Mouse (Mus musculus) hindbrain, postnatal 0 days (tissue): ENCODE measurements at regions not wholly inside any gene's neighbourhood (a gene's known extent, or its start where the extent isn't known, plus 50 kb on each side); places are given as distances from the start of the nearest gene placed in this dataset.

Experiments used
- ATAC-seq: fragments of 200-750 bp; cut with Nextera tagmentation; 2 replicates; pipeline ENCODE4 v1.8.0; 2017; ENCODE audit warnings: mild to moderate bottlenecking, moderate TSS enrichment, moderate library complexity
- DNase-seq: peaks from one replicate; pipeline ENCODE4 v3.0.0-alpha.2; 2015; ENCODE audit warnings: low spot score
- H3K27ac ChIP-seq: fragments of 300-500 bp; sonication (generic); 2 replicates; pipeline ENCODE4 v1.5.1; 2014; ENCODE audit warnings: mild to moderate bottlenecking
- H3K27me3 ChIP-seq: fragments of 300-500 bp; sonication (generic); 2 replicates; pipeline ENCODE4 v1.6.1; 2014; ENCODE audit warnings: low read length, mixed read lengths; ENCODE audit not compliant: insufficient read depth
- H3K36me3 ChIP-seq: fragments of 300-500 bp; sonication (generic); 2 replicates; pipeline ENCODE4 v1.6.1; 2014; ENCODE audit warnings: low read length, mixed read lengths; ENCODE audit not compliant: insufficient read depth
- H3K4me1 ChIP-seq: fragments of 300-500 bp; sonication (generic); 2 replicates; pipeline ENCODE4 v1.6.1; 2014; ENCODE audit warnings: antibody characterized with exemption, low read length, mixed read lengths; ENCODE audit not compliant: insufficient read depth
- H3K4me2 ChIP-seq: fragments of 300-500 bp; sonication (generic); 2 replicates; pipeline ENCODE4 v1.6.1; 2014; ENCODE audit warnings: low read depth, mild to moderate bottlenecking, low read length, moderate library complexity, mixed read lengths
- H3K4me3 ChIP-seq: fragments of 300-500 bp; sonication (generic); 2 replicates; pipeline ENCODE4 v1.5.1; 2014; ENCODE audit warnings: low read length
- H3K9ac ChIP-seq: fragments of 300-500 bp; sonication (generic); replicated peaks from 2 replicates; pipeline ENCODE4 v1.6.1; 2014; ENCODE audit warnings: mild to moderate bottlenecking, low read length, moderate library complexity, mixed read lengths
- H3K9me3 ChIP-seq: fragments of 300-500 bp; sonication (generic); 2 replicates; pipeline ENCODE4 v1.6.1; 2016; ENCODE audit warnings: low read length, mixed read lengths
- CTCF ChIP-seq: IDR thresholded peaks from 2 replicates; pipeline ENCODE4 v1.5.1; 2016; ENCODE audit warnings: antibody characterized with exemption, control low read depth, low read depth
- WGBS: fragments of 180-500 bp; shearing (Covaris S2); extraction: QIAGEN DNeasy Blood & Tissue Kit; methylation state at CpG from one replicate; pipeline ENCODE4 v1.1.7; 2014; 5-methylcytosine and 5-hydroxymethylcytosine counted together

DNA sequence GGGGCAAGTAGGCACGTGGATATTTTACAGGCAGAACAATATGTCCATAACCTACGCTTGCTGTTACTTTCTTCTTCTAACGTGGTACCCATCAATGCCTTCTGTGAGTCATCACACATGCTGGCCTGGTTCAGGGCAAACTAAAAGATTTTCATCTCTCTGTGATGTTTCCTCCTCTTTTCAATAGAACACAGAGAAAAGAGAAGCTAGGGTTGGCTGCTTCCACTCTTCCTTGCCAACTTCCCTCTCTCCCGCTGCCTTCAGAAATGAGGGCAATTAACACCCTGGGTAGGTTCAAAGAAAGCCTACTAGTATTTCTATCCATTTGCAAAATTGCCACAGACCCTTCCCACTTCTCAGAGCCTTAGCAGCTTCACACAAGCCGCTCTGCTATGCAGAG, 575.5 kb upstream of the Tle4 start:
- H3K36me3 ChIP-seq, result no peaks in the 10 kb centered on the region
- DNase-seq (no peak), ATAC-seq (no peak)
- no peak overlapping the region for H3K4me3 ChIP-seq
- H3K4me1 ChIP-seq, result no peaks in the 10 kb centered on the region
- 28% methylated on average over 5 of the region's 5 CpGs for WGBS
- no peak overlapping the region for H3K27ac ChIP-seq
- no peak for TF ChIP-seq CTCF
- no peak overlapping the region for H3K9ac ChIP-seq
- no peak overlapping the region for H3K4me2 ChIP-seq
- H3K27me3 ChIP-seq, result no peaks in the 10 kb centered on the region
- H3K9me3 ChIP-seq, result peaks cover 3% of the 10 kb centered on the region; the same call in 1 of the 2 replicates

DNA sequence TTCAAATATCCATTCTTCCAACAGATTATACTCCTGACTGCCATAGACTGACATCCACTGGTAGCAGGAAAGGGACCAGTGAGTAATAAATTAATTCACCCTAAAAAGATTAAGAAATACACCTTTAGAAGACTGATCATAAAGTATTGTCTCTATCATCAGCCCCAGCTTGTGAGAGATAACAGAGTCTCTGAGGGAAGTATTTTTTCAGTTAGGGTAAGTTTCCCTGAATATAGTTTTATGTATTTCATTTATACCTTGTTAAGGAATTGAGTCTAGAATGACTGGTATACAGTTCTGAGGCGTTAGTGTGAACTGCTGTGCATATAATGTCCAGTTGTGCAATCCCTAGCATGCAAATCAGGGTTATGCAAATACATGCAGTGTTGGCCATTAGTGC, 569.3 kb upstream of the Tle4 start:
- H3K27me3 ChIP-seq, result no peaks in the 10 kb centered on the region
- no peak overlapping the region for H3K4me2 ChIP-seq
- H3K4me1 ChIP-seq, result no peaks in the 10 kb centered on the region
- no peak for DNase-seq
- WGBS, result 58% methylated on average over 1 of the region's 1 CpGs
- H3K9ac ChIP-seq, result no peak overlapping the region
- ATAC-seq, result no peak
- no peak for TF ChIP-seq CTCF
- H3K9me3 ChIP-seq, result peaks cover 3% of the 10 kb centered on the region; the same call in 1 of the 2 replicates
- H3K27ac ChIP-seq, result no peak overlapping the region
- no peaks in the 10 kb centered on the region for H3K36me3 ChIP-seq
- no peak overlapping the region for H3K4me3 ChIP-seq

DNA sequence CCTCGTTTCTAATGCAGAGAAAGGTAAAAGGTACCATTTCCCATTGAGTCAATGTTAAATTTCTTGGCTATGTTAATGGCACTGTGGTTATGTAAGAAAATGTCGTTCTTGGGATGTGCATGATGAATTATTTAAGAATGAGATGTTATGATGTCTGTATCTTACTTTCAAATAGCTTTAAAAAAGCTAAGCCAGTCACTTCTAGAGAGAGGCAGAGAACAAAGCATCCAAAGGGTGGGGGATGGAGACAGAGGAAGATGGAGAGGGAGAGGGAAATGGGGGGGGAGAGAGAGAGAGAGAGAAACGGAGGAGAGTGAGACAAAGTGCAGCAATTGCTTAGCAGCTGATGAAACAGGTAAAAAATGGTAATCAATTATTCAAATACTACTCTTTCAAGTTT, 562.8 kb upstream of the Tle4 start:
- H3K27me3 ChIP-seq, result no peaks in the 10 kb centered on the region
- no peak overlapping the region for H3K27ac ChIP-seq
- ATAC-seq (no peak), DNase-seq (no peak)
- no peak overlapping the region for H3K4me3 ChIP-seq
- H3K4me1 ChIP-seq, result no peaks in the 10 kb centered on the region
- no peak for TF ChIP-seq CTCF
- no peaks in the 10 kb centered on the region for H3K9me3 ChIP-seq
- no peak overlapping the region for H3K4me2 ChIP-seq
- H3K9ac ChIP-seq, result no peak overlapping the region
- WGBS, result 51% methylated on average over 3 of the region's 3 CpGs
- H3K36me3 ChIP-seq, result no peaks in the 10 kb centered on the region

DNA sequence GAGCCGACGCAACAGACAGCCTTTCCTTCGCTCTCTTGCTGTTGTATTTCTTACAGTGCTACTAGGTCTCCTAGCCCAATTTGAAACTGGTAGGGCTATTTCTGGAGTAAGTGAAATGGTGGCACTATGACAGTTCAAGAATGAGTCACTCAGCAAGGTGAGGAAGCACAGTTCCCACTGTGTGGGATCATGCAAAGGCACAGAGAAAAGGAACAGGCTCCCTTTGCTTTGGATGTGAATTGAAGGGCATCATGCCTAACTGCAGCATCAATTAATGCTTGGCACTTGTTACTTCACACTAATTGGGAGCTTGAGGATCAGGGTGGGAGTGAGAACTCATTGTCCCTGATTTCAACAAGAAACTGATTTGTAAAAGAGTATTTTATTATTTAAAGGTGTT, 560.8 kb upstream of the Tle4 start:
- Histone ChIP-seq H3K4me2 (no peak overlapping the region), H3K27ac (no peak overlapping the region), H3K9me3 (no peaks in the 10 kb centered on the region), H3K27me3 (no peaks in the 10 kb centered on the region), H3K36me3 (no peaks in the 10 kb centered on the region), H3K9ac (no peak overlapping the region), H3K4me1 (no peaks in the 10 kb centered on the region), H3K4me3 (no peak overlapping the region)
- ATAC-seq, result no peak
- TF ChIP-seq CTCF, result no peak
- 98% methylated on average over 3 of the region's 3 CpGs for WGBS
- DNase-seq, result no peak

- H3K36me3 ChIP-seq, result no peaks in the 10 kb centered on the region
- WGBS, result 83% methylated on average over 14 of the region's 14 CpGs
- H3K4me2 ChIP-seq, result no peak overlapping the region
- no peaks in the 10 kb centered on the region for H3K4me1 ChIP-seq
- DNase-seq (no peak), ATAC-seq (no peak)
- H3K4me3 ChIP-seq, result no peak overlapping the region
- no peaks in the 10 kb centered on the region for H3K9me3 ChIP-seq
- no peak for TF ChIP-seq CTCF
- H3K27me3 ChIP-seq, result no peaks in the 10 kb centered on the region
- H3K9ac ChIP-seq, result no peak overlapping the region
- H3K27ac ChIP-seq, result no peak overlapping the region
Measured at GRCm38 (mm10) chr19:15158177-15158576, 560.3 kb upstream of the Tle4 start.

DNA sequence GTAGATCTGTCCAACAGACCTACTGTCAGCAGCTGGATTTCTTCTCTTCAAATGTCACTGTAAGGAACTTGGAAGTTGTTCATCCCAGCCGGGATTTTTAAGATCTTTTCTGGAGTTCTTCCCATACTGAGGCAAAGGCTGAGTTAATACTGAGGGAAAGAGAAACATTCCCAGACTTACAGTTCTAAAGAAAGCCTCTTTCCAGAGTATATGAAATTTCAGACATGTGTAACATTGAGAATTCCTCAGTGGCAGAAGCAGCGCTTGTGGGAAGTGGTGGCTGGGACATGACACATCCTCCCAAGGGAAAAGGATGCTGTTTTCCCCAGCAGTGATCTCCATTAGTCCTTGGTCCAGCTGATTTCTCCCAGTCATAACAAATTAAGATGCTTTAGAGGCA, 556.8 kb upstream of the Tle4 start:
- H3K27ac ChIP-seq, result no peak overlapping the region
- WGBS, result 77% methylated on average over 2 of the region's 2 CpGs
- H3K9me3 ChIP-seq, result no peaks in the 10 kb centered on the region
- no peak for ATAC-seq
- H3K4me3 ChIP-seq, result no peak overlapping the region
- no peak overlapping the region for H3K9ac ChIP-seq
- DNase-seq, result no peak
- H3K27me3 ChIP-seq, result no peaks in the 10 kb centered on the region
- H3K4me1 ChIP-seq, result no peaks in the 10 kb centered on the region
- no peaks in the 10 kb centered on the region for H3K36me3 ChIP-seq
- H3K4me2 ChIP-seq, result no peak overlapping the region
- no peak for TF ChIP-seq CTCF

GRCm38 (mm10) chr19:15146325-15146724, 548.5 kb upstream of the Tle4 start:
- H3K36me3 ChIP-seq, result no peaks in the 10 kb centered on the region
- ATAC-seq, result no peak
- H3K4me2 ChIP-seq, result no peak overlapping the region
- H3K27ac ChIP-seq, result no peak overlapping the region
- H3K27me3 ChIP-seq, result no peaks in the 10 kb centered on the region
- H3K9me3 ChIP-seq, result no peaks in the 10 kb centered on the region
- 86% methylated on average over 3 of the region's 3 CpGs for WGBS
- H3K9ac ChIP-seq, result no peak overlapping the region
- H3K4me1 ChIP-seq, result no peaks in the 10 kb centered on the region
- H3K4me3 ChIP-seq, result no peak overlapping the region
- DNase-seq, result no peak
- TF ChIP-seq CTCF, result no peak
